Mouse (Mus musculus) right cerebral cortex, postnatal 10 days (tissue): Measurements from ENCODE around the gene Trmt44.

Source experiments
- DNase-seq, 2 experiments: peaks; one replicate each; pipeline ENCODE4 v3.0.0; 2021; ENCODE audit warnings: low spot score in 2 of 2

Gene Trmt44

DNA sequence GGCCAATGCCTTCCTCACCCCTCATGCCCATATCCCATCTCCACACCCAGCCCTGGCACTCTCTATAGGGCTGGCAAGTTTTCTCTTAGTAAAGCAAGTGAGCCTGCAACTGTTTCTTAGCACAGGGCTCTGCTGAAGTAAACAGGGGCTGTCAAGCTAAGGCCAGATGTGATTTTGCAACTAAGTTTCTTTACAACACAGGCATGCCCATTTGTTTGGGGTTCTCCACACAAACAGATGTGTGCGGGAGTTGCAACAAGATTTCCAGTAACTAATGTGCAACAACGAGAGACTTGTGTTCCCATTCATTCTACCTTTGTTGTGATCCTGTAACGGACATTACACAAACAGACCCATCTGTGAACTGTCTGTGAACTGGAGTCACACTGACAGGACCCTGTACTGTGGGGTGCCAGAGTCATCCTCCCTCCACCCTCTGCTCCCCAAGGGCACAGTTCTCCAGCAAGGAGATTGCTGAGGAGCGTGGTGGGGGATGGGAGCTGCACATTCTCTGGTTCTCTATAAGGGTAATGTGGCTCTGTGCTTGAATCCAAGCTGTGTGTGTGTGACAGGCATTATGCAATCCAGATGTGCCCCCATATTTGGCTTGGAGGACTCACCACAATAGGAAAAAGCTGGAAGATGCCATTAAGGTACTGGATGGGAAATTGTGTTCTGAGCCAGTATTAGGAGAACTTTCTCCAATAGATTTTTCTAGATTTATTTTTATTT is 33.6 kb downstream of the Trmt44 start:
- no peak for DNase-seq

DNA sequence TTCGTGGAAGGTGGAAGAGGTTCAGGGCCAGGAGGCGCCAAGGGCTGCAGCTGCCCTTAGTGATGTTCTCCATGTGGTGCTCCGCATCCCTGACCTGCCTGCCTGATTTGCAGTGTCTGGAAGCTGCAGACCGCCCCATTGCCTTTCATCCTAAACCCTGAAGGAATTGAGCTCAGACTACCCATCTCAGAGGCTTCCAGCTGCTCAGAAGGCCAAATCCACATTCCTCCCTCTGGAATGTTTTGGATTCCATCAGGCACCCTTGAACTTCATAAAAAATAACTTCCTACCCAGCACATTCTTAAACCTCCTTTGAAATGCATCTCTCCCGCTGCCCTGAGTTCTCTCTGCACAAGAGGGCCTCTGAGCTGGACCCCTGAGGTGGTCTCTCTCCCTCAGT is 34.3 kb downstream of the Trmt44 start:
- no peak for DNase-seq

DNA sequence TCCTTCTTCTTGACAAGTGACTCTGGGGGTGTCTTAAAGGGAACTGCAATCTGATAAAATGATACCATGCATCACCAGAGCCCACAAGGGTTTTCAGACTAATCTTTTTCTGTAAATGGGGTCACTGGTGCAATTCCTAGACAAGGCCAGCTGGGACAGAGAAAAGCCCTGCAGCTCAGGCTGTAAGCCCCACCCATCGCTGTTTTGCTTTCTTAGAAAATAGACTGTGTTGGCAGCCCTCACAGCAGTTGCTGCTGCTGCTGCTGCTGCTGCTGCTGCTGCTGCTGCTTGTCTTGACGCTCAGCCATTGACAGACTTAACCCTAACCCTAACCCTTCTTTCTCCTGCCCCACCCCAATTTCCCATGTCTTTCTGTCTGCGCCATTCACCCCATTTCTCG is 35.3 kb downstream of the Trmt44 start:
- DNase-seq = no peak

DNA sequence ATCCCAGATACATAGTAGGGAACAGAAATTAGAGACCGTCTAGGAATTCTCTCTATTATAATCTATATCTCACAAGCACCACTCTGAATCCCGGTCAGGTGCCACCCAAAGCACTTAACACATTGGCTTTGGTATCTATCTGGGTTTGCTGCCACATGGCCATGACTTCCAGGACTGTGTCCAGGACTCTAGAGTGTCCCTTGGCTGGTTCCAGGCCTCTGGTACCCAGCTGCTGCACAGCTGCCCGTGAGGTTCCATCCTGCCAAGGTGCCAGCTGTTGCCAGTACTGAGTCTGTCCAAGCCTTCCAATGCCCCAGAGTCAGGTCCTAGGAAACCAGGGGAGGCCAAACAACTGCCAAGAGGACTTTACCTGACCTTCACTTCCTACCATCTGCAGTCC is 36.8 kb downstream of the Trmt44 start:
- DNase-seq = no peak

DNA sequence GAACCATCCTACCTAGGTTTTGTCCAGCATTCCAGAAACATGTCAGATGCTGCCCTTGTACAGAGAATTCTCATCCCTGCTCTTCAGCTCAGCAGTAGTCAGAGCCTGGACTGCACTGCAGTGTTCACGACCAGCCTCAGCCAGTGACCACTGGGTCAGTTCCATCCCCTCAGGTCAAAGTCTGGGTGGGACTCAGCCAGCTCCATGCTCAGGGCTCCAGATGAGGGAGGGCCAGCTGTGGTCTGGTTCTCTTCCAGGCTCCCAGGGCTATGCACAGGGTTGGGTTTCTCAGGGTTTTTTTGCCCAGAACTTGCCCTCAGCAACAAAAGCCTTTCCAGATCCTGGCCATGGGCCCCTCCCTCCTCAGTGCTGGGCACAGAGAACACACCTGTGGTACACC is 37.4 kb downstream of the Trmt44 start:
- DNase-seq = no peak

DNA sequence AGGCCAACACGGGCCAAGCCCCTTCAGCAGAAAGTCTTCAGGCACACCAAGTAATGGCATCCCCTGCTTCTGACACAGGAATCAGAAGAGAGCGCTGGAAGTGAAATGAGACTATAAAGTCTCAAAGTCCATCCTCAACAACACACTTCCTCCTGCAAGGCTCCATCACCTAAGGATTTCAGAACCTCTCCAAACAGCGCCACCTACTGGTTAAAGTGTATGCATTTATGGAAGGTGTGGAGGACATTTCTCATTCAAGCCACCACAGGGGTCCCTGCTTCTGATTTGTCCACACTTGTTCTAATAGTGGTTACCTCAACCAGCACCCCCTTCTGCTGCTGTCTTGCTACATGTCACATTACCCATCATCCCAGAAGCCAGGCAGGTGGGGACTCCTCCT is 38.6 kb downstream of the Trmt44 start:
- DNase-seq = no peak

DNA sequence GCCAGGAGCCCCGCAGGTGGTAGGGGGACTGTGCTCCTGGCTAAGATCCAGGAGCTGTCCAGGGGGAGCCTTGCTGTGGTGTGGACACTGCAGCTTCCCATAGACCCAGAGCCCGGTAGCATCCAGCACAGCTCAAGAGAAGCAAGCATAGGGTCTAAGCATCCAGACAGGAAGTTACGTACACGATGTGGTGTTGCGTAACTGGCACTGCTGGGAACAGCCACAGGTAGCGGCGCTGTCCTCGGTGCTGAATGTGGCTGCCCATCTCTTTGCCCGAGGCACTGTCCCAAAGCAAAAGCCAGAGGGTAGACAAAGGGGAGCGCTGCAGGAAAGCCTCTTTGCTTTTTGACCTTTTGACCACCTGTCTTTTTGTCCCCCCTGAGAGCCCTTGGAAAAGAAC is 43.3 kb downstream of the Trmt44 start:
- no peak for DNase-seq

DNA sequence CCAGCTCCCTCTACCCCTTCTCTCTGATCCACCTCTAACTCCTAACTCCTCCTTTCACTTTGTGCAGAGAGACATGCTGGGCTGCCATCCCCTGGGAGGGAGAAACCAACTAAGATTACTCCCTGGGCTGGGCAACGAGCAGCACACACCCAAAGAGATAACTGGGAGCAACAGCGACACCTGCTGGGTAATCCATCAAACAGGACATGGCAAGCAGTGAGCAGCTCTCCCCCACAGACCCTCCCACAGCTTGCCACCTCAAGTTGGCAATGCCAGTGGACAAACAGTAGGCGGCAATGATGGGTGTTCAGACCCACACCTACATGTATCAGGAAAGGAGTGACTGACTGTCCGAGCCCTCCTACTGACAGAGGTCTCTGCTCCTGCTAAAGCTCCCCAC is 44.4 kb downstream of the Trmt44 start:
- peak in 1 of 2 experiments; percentile 64 for DNase-seq

DNA sequence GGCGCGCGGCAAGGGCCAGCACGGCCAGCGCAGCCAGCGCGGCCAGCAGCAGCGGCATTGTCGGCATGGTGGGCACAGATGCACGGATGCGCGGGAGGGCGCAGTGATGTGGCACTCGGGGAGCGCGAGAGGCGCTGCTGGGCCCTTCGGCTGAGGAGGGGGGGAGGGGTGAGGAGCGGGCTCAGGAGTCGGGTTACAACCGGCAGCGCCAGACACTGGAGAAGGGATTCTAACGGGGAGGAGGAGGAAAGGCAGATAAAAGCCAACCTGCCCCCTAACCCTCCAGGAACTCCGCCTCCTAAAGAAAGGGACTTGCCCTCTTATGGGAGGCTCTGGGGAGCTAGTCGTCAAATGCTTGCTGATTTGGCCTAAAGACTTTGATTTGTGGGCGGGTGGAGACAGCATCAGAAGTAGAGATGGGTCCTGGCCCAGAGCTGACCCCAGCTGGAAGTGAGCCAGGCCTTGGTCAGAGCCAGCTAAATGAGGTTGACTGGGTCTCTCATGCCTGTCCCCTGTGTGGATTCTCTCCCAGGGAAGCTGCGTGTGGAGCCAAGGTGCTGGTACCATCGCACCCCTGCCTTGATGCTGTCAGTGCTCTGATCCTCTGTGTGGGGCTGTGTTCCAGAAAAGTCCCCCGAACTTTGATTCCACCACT is 49.3 kb downstream of the Trmt44 start, which contains the start of gene Cpz:
Cpz (minus strand) TSS at position 230 of the 655 bp plus-strand sequence.
- DNase-seq = peak in 1 of 2 experiments; percentile 33

DNA sequence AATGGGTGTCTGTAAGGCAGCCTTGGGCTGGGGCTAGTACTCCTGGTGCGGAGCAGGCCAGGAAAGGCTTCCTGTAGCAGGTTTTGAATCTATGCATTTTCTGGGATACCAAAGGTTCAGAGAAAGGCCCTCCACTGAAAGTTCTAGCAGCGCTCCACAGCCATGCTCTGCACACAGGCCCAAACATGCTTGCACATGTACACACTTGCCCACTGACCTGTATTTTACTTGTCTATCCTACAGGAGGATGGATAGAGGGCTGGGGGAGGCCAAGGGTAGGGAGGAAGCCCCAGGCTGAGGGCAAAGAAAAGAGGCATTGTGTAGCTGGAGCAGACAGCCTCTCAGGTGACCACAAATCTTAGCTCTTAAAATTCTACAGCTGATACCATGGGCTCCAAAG is 50.5 kb downstream of the Trmt44 start:
- DNase-seq = no peak

DNA sequence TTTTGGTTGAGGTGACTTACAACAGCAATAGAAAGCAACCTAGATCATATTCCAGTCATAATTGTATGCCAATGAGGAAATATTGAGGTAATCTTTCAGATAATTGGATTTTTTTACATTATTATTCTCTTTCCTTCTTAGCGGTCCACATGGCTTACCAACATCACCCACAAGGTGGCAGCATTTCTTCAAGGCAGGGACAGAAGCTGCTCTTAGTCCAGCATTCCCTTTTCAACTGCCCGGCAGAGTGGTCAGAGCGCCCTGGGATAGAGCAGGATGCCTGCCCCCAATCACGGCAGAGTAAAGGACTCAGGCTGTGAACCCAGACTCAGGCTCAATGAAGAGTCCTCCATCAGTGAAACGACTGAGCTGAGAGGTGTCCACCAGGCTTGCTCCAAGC is 51.1 kb downstream of the Trmt44 start:
- peak; percentile 59 to 81 for DNase-seq

DNA sequence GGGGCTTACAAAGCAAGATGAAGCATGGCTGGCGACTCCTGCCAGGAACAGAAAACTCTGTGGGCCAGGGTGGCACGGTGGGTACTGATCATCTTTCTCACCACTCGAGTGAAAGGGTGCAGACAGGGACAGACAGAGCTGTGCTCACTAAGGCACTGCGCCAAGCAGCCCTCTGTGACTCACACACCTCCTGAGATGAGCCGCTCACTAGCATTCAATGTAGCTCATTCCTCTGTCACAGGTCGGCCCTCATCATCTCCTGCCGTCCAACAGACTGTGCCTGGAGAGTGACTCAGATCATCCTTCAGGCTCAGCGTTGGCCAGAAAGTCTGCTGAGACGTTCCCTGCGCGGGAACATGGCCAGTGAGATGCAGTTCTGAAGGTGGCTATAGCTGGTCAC is 58.1 kb downstream of the Trmt44 start:
- DNase-seq = no peak

DNA sequence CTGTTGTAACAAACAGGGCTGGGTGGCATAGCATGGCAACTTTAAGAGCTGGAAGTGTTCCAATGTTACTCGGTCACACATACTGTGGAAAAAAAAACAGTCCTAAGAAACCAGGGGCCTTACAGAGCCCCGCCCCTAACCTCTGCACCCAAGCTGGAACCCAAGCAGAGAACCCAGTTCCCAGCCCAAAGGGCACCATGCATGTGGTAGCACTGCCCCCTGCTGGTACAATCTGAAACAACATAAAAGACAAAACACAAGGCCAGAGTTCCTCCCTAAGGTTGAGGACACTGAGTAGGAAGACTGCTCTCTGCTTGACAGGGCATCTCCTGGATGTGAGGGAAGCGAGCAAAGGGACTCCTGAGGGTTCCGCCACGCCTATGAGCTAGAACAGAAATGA is 64.3 kb downstream of the Trmt44 start:
- DNase-seq = peak; percentile 40 to 66
